Mouse (Mus musculus) liver, embryonic 14.5 days (tissue): ENCODE data around the gene Kif3a. TPM values are rescaled to one million over a fixed set of nuclear protein-coding genes. Genes with fewer than 3 reads are reported as not detected.

Source experiments
- ATAC-seq: fragments of 200-750 bp; cut with Nextera tagmentation; 2 replicates; pipeline ENCODE4 v1.8.0; 2017; ENCODE audit warnings: moderate number of reproducible peaks, mild to moderate bottlenecking, moderate library complexity; ENCODE audit not compliant: insufficient read depth
- DNase-seq, 3 experiments: peaks; one replicate each; pipeline ENCODE4 v3.0.0-alpha.2; 2012 to 2013; ENCODE audit warnings: low read depth in 3 of 3, low spot score in 3 of 3
- H3K27ac ChIP-seq: fragments of 300-500 bp; sonication (generic); 2 replicates; pipeline ENCODE4 v1.5.1; 2014; ENCODE audit warnings: moderate library complexity, mild to moderate bottlenecking, control low read depth, inconsistent platforms
- H3K27me3 ChIP-seq: fragments of 300-500 bp; sonication (generic); 2 replicates; pipeline ENCODE4 v1.6.1; 2014; ENCODE audit warnings: mild to moderate bottlenecking, low read length, moderate library complexity; ENCODE audit not compliant: control insufficient read depth, insufficient read depth
- H3K36me3 ChIP-seq: fragments of 300-500 bp; sonication (generic); replicated peaks from 2 replicates; pipeline ENCODE4 v1.6.1; 2014; ENCODE audit warnings: low read depth; ENCODE audit not compliant: control insufficient read depth, insufficient read depth
- H3K4me1 ChIP-seq, 2 experiments: fragments of 200-500 bp in 1 of 2; fragments of 300-500 bp in 1 of 2; sonication (generic) in 1 of 2; replicated peaks; 2 replicates each; pipeline ENCODE4 v1.6.1; 2012 to 2014; ENCODE audit warnings: antibody characterized with exemption in 1 of 2, inconsistent platforms in 1 of 2, low read length in 1 of 2; ENCODE audit not compliant: control insufficient read depth in 2 of 2, insufficient read depth in 2 of 2
- H3K4me2 ChIP-seq: fragments of 300-500 bp; sonication (generic); 2 replicates; pipeline ENCODE4 v1.6.1; 2014; ENCODE audit warnings: low read depth, mild to moderate bottlenecking, control low read depth, moderate library complexity
- H3K4me3 ChIP-seq, 2 experiments: fragments of 200-500 bp in 1 of 2; fragments of 300-500 bp in 1 of 2; sonication (generic) in 1 of 2; 2 replicates each; pipeline ENCODE4 v1.5.1; 2012 to 2014; ENCODE audit warnings: low read depth in 2 of 2, low read length in 2 of 2, mild to moderate bottlenecking in 2 of 2, control low read depth in 1 of 2, inconsistent platforms in 1 of 2, moderate library complexity in 1 of 2; ENCODE audit not compliant: insufficient read depth in 1 of 2
- H3K9ac ChIP-seq: fragments of 300-500 bp; sonication (generic); replicated peaks from 2 replicates; pipeline ENCODE4 v1.6.1; 2014; ENCODE audit warnings: mild to moderate bottlenecking, control low read depth, moderate library complexity
- H3K9me3 ChIP-seq: fragments of 300-500 bp; sonication (generic); 2 replicates; pipeline ENCODE4 v1.6.1; 2016; ENCODE audit warnings: low read length, mixed read lengths; ENCODE audit not compliant: control insufficient read depth
- CTCF ChIP-seq: IDR thresholded peaks from 2 replicates; pipeline ENCODE4 v1.5.1; 2016; ENCODE audit warnings: antibody characterized with exemption, low read depth, control low read depth
- EP300 ChIP-seq: IDR thresholded peaks from 2 replicates; pipeline ENCODE4 v1.6.1; 2016; ENCODE audit warnings: antibody characterized with exemption, low read depth
- WGBS: fragments of 180-500 bp; shearing (Covaris S2); extraction: QIAGEN DNeasy Blood & Tissue Kit; methylation state at CpG from one replicate; pipeline ENCODE4 v1.1.7; 2014; ENCODE audit not compliant: insufficient replicate concordance; 5-methylcytosine and 5-hydroxymethylcytosine counted together
- polyA plus RNA-seq, 2 experiments: library from polyadenylated mRNA; depleted of rRNA in 1 of 2; stranded (reverse) in 1 of 2; unstranded in 1 of 2; fragments of >200 nt; fragmentation: Nextera tagmentation in 1 of 2; extraction: Ambion mirVana in 1 of 2; gene quantifications; 2 replicates each; pipeline versions ENCODE4 v1.2.1 to v1.2.3; 2012 to 2014

The Kif3a gene
- polyA plus RNA-seq, 2 experiments, result 3.3 to 6.4 TPM

DNA sequence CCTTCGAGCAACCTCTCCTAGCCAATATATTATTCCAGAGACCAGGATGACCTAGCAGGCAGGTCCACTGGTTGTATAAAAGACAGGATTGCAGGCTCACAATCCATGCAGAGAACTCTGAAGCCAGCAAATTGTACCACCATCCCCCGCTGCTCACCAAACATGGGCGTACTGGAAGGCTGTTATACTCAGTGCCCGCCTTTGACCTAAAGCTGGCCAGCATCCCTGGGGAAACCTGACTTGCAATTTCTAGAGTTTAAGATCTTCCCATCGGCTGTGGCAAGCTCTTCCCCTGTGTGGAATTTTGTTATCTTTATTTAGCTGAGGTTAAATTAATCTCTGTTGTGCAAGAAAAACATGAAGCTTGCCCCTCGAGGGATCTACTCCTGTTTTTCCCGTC lies 24.2 kb upstream of the Kif3a start:
- H3K9ac ChIP-seq, result no peak overlapping the region
- H3K36me3 ChIP-seq, result peaks cover 21% of the 10 kb centered on the region
- H3K27me3 ChIP-seq, result no peaks in the 10 kb centered on the region
- ATAC-seq (no peak), DNase-seq (no peak)
- no peak overlapping the region for H3K4me2 ChIP-seq
- TF ChIP-seq EP300, result no peak
- no peak for TF ChIP-seq CTCF
- peaks cover 8 to 18% of the 10 kb centered on the region in 2 experiments for H3K4me1 ChIP-seq
- WGBS, result 71% methylated on average over 7 of the region's 7 CpGs
- H3K4me3 ChIP-seq, result no peak overlapping the region
- H3K9me3 ChIP-seq, result no peaks in the 10 kb centered on the region
- H3K27ac ChIP-seq, result no peak overlapping the region

DNA sequence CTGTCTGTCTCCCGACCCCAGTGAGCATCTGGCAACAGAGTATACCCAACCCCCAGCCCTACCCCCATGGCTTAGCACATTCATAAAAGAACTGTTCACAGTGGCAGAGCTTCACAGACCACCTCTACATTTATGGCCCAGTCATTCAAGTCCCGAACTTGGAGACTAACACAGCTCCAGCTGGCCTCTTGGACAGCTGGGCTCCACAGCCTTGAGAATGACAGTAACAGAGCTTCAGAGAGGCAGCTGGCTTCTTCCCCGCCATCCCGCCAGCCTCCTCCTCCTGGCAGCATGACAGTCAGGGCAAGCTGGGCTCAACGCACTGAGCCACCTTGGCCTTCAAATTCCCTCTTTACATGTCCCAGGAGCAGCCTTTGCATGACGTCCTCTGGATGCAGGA lies 20.9 kb upstream of the Kif3a start:
- ATAC-seq (no peak), DNase-seq (no peak)
- TF ChIP-seq EP300 (no peak), CTCF (no peak)
- no peak overlapping the region for H3K4me3 ChIP-seq
- H3K27me3 ChIP-seq, result no peaks in the 10 kb centered on the region
- H3K9me3 ChIP-seq, result no peaks in the 10 kb centered on the region
- H3K9ac ChIP-seq, result no peak overlapping the region
- no peak overlapping the region for H3K4me2 ChIP-seq
- H3K4me1 ChIP-seq, result peaks cover 13 to 24% of the 10 kb centered on the region in 2 experiments
- 68% methylated on average over 6 of the region's 6 CpGs for WGBS
- peaks cover 2% of the 10 kb centered on the region for H3K36me3 ChIP-seq
- H3K27ac ChIP-seq, result no peak overlapping the region

DNA sequence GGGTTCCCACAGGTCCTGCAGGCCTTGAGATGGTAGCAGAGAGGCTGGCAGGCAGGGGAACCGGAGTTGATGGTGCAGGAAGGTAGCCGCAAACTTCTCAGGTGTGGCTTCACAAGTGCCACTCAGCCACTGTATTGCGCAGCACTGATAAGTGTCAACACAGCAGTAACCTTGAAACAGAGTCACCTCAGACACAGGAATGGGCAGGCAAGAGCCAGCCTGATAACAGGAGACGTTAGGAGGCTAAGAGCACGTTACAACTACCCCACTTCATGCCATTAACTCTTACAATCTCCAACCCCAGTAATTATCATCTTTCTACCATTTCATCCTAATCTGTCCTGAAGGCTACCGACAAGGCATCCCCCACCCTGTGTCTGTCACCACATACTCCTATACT lies 19.6 kb upstream of the Kif3a start:
- no peak overlapping the region for H3K9ac ChIP-seq
- DNase-seq, result peak; percentile 43 to 50 (median 47)
- peaks cover 13 to 24% of the 10 kb centered on the region in 2 experiments for H3K4me1 ChIP-seq
- ATAC-seq, result peak; percentile 89
- H3K9me3 ChIP-seq, result no peaks in the 10 kb centered on the region
- H3K27ac ChIP-seq, result peak overlapping the region; percentile 38; the same call in 1 of the 2 replicates
- no peak overlapping the region for H3K4me3 ChIP-seq
- WGBS, result 9% methylated on average over 6 of the region's 6 CpGs
- no peaks in the 10 kb centered on the region for H3K27me3 ChIP-seq
- TF ChIP-seq CTCF (no peak), EP300 (peak; percentile 84)
- H3K4me2 ChIP-seq, result peak overlapping the region; percentile 27; the same call in 1 of the 2 replicates
- no peaks in the 10 kb centered on the region; the same call in 1 of the 2 replicates for H3K36me3 ChIP-seq

DNA sequence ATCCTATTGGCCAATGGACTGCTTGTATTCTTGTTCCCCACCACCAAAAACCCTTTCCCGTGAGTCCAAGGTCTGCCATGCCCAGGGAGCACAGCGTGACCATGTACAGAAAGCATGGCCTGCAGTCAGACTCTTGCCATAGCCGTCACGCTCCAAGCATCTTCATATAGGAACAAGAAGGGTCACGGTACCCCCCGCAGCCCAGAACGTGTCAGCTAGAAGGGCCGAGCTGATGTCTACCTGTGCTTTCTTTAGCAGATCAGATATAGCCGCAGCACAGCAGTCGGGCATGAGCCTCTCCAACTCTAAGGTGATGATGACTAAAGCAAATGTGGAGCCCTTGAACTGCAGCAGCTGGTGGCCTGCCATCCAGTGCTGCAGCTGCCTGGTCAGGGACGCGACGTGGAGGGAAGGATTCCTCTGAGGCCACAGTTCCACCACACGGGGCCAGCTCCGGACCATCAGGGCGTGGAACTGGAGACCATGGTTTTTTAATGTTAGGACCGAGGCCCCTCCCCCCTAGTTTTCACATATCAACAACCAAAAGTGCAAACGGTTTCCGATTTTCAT lies 19.1 kb upstream of the Kif3a start:
- H3K27ac ChIP-seq, result no peak overlapping the region; the same call in 1 of the 2 replicates
- peak overlapping the region; percentile 27; the same call in 1 of the 2 replicates for H3K4me2 ChIP-seq
- no peaks in the 10 kb centered on the region for H3K9me3 ChIP-seq
- peaks cover 13 to 24% of the 10 kb centered on the region in 2 experiments for H3K4me1 ChIP-seq
- no peaks in the 10 kb centered on the region for H3K27me3 ChIP-seq
- WGBS, result 56% methylated on average over 19 of the region's 19 CpGs
- ATAC-seq, result peak; percentile 7; the same call in 1 of the 2 replicates
- no peak overlapping the region for H3K9ac ChIP-seq
- TF ChIP-seq CTCF (no peak), EP300 (no peak)
- H3K36me3 ChIP-seq, result no peaks in the 10 kb centered on the region; the same call in 1 of the 2 replicates
- DNase-seq, result no peak
- H3K4me3 ChIP-seq, result no peak overlapping the region

DNA sequence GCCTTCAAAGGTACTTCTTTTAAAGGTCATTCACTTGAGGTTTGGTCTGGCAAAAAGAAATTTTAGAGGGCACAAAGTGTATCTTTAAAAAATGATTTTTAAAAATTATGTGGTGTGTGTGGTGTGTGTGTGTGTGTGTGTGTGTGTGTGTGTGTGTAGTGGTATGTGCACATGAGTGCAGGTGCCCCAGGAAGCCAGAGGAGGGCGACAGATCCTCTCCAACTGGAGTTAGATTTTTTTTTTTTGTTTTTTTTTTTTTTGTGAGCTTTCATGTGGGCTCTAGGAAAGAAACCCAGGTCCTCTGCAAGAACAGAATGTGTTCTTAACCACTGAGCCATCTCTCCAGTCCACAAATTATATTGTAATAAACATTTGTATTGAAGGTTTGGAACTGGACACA lies 16.5 kb upstream of the Kif3a start:
- DNase-seq (no peak), ATAC-seq (no peak)
- H3K4me2 ChIP-seq, result no peak overlapping the region
- H3K27me3 ChIP-seq, result no peaks in the 10 kb centered on the region
- no peaks in the 10 kb centered on the region for H3K9me3 ChIP-seq
- WGBS, result 74% methylated on average over 1 of the region's 1 CpGs
- H3K4me1 ChIP-seq, result peaks cover 13 to 24% of the 10 kb centered on the region in 2 experiments
- no peak overlapping the region for H3K27ac ChIP-seq
- no peak overlapping the region for H3K4me3 ChIP-seq
- TF ChIP-seq CTCF (no peak), EP300 (no peak)
- H3K36me3 ChIP-seq, result no peaks in the 10 kb centered on the region
- no peak overlapping the region for H3K9ac ChIP-seq
